Mouse (Mus musculus): ENCODE measurements around the gene Rapgef4. TPM values are rescaled to one million over a fixed set of nuclear protein-coding genes. Genes with fewer than 3 reads are reported as not detected.

Gene Rapgef4
- polyA plus RNA-seq, 1 experiment from 2014 or later, result 18.3 TPM

GRCm38 (mm10) chr2:72239456-72239855, 258.4 kb downstream of the Rapgef4 start:
- ATAC-seq (ENCODE audit: low FRiP score, low TSS enrichment) (no peak), DNase-seq (no peak)
- Histone ChIP-seq H3K36me3 (ENCODE audit: control insufficient read depth, insufficient read depth, low read length) (no peaks in the 10 kb centered on the region), H3K4me2 (ENCODE audit: low read length) (no peak overlapping the region), H3K9ac (replicated peaks; ENCODE audit: low read length) (no peak overlapping the region), H3K9me3 (ENCODE audit: control insufficient read depth, low read length) (no peaks in the 10 kb centered on the region), H3K4me1 (ENCODE audit: control insufficient read depth, insufficient read depth, low read length) (0 out of 2 replicates have a peak, but pooled peaks cover 5% of the 10 kb centered on the region), H3K4me3 (replicated peaks; ENCODE audit: low read depth, low read length) (no peak overlapping the region), H3K27me3 (ENCODE audit: control insufficient read depth, insufficient read depth, low read length) (no peaks in the 10 kb centered on the region; the same call in 1 of the 2 replicates), H3K27ac (replicated peaks; ENCODE audit: low read depth, low read length) (no peak overlapping the region)
- 94% methylated on average over 8 of the region's 8 CpGs for WGBS

GRCm38 (mm10) chr2:72239993-72240392, 259.0 kb downstream of the Rapgef4 start:
- DNase-seq (no peak), ATAC-seq (ENCODE audit: low FRiP score, low TSS enrichment) (no peak)
- Histone ChIP-seq H3K9ac (replicated peaks; ENCODE audit: low read length) (no peak overlapping the region), H3K9me3 (ENCODE audit: control insufficient read depth, low read length) (no peaks in the 10 kb centered on the region), H3K27ac (replicated peaks; ENCODE audit: low read depth, low read length) (no peak overlapping the region), H3K4me2 (ENCODE audit: low read length) (no peak overlapping the region), H3K4me3 (replicated peaks; ENCODE audit: low read depth, low read length) (no peak overlapping the region), H3K27me3 (ENCODE audit: control insufficient read depth, insufficient read depth, low read length) (no peaks in the 10 kb centered on the region; the same call in 1 of the 2 replicates), H3K36me3 (ENCODE audit: control insufficient read depth, insufficient read depth, low read length) (no peaks in the 10 kb centered on the region), H3K4me1 (ENCODE audit: control insufficient read depth, insufficient read depth, low read length) (0 out of 2 replicates have a peak, but pooled peaks cover 5% of the 10 kb centered on the region)
- WGBS, result 61% methylated on average over 7 of the region's 7 CpGs

- Histone ChIP-seq H3K27ac (replicated peaks; ENCODE audit: low read depth, low read length) (no peak overlapping the region), H3K36me3 (ENCODE audit: control insufficient read depth, insufficient read depth, low read length) (no peaks in the 10 kb centered on the region), H3K4me2 (ENCODE audit: low read length) (no peak overlapping the region), H3K9me3 (ENCODE audit: control insufficient read depth, low read length) (no peaks in the 10 kb centered on the region), H3K27me3 (ENCODE audit: control insufficient read depth, insufficient read depth, low read length) (no peaks in the 10 kb centered on the region; the same call in 1 of the 2 replicates), H3K4me1 (ENCODE audit: control insufficient read depth, insufficient read depth, low read length) (0 out of 2 replicates have a peak, but pooled peaks cover 5% of the 10 kb centered on the region), H3K4me3 (replicated peaks; ENCODE audit: low read depth, low read length) (no peak overlapping the region), H3K9ac (replicated peaks; ENCODE audit: low read length) (no peak overlapping the region)
- ATAC-seq (ENCODE audit: low FRiP score, low TSS enrichment), result no peak
- 80% methylated on average over 7 of the region's 7 CpGs for WGBS
- DNase-seq, result no peak
Measured at GRCm38 (mm10) chr2:72240691-72241090, 259.7 kb downstream of the Rapgef4 start.

- H3K36me3 ChIP-seq (ENCODE audit: control insufficient read depth, insufficient read depth, low read length), result no peaks in the 10 kb centered on the region
- DNase-seq (no peak), ATAC-seq (ENCODE audit: low FRiP score, low TSS enrichment) (no peak; the same call in 1 of the 2 replicates)
- no peak overlapping the region for H3K27ac ChIP-seq (replicated peaks; ENCODE audit: low read depth, low read length)
- WGBS, result 51% methylated on average over 14 of the region's 14 CpGs
- no peak overlapping the region for H3K4me2 ChIP-seq (ENCODE audit: low read length)
- H3K27me3 ChIP-seq (ENCODE audit: control insufficient read depth, insufficient read depth, low read length), result no peaks in the 10 kb centered on the region; the same call in 1 of the 2 replicates
- no peaks in the 10 kb centered on the region for H3K9me3 ChIP-seq (ENCODE audit: control insufficient read depth, low read length)
- 0 out of 2 replicates have a peak, but pooled peaks cover 5% of the 10 kb centered on the region for H3K4me1 ChIP-seq (ENCODE audit: control insufficient read depth, insufficient read depth, low read length)
- H3K9ac ChIP-seq (replicated peaks; ENCODE audit: low read length), result no peak overlapping the region
- no peak overlapping the region for H3K4me3 ChIP-seq (replicated peaks; ENCODE audit: low read depth, low read length)
Measured at GRCm38 (mm10) chr2:72241714-72242472, 260.9 kb downstream of the Rapgef4 start.

- Histone ChIP-seq H3K4me1 (ENCODE audit: control insufficient read depth, insufficient read depth, low read length) (0 out of 2 replicates have a peak, but pooled peaks cover 5% of the 10 kb centered on the region), H3K4me2 (ENCODE audit: low read length) (no peak overlapping the region), H3K4me3 (replicated peaks; ENCODE audit: low read depth, low read length) (no peak overlapping the region), H3K9me3 (ENCODE audit: control insufficient read depth, low read length) (no peaks in the 10 kb centered on the region), H3K27me3 (ENCODE audit: control insufficient read depth, insufficient read depth, low read length) (no peaks in the 10 kb centered on the region; the same call in 1 of the 2 replicates), H3K36me3 (ENCODE audit: control insufficient read depth, insufficient read depth, low read length) (no peaks in the 10 kb centered on the region), H3K27ac (replicated peaks; ENCODE audit: low read depth, low read length) (no peak overlapping the region), H3K9ac (replicated peaks; ENCODE audit: low read length) (no peak overlapping the region)
- DNase-seq (no peak), ATAC-seq (ENCODE audit: low FRiP score, low TSS enrichment) (no peak)
- 24% methylated on average over 12 of the region's 12 CpGs for WGBS
Measured at GRCm38 (mm10) chr2:72242910-72243675, 262.1 kb downstream of the Rapgef4 start.

GRCm38 (mm10) chr2:72245631-72246030, 264.6 kb downstream of the Rapgef4 start:
- ATAC-seq (ENCODE audit: low FRiP score, low TSS enrichment) (no peak), DNase-seq (no peak)
- H3K4me3 ChIP-seq (replicated peaks; ENCODE audit: low read depth, low read length), result no peak overlapping the region
- H3K36me3 ChIP-seq (ENCODE audit: control insufficient read depth, insufficient read depth, low read length), result no peaks in the 10 kb centered on the region
- H3K4me2 ChIP-seq (ENCODE audit: low read length), result no peak overlapping the region
- 0 out of 2 replicates have a peak, but pooled peaks cover 5% of the 10 kb centered on the region for H3K4me1 ChIP-seq (ENCODE audit: control insufficient read depth, insufficient read depth, low read length)
- no peaks in the 10 kb centered on the region for H3K9me3 ChIP-seq (ENCODE audit: control insufficient read depth, low read length)
- WGBS, result 63% methylated on average over 4 of the region's 4 CpGs
- H3K9ac ChIP-seq (replicated peaks; ENCODE audit: low read length), result no peak overlapping the region
- H3K27me3 ChIP-seq (ENCODE audit: control insufficient read depth, insufficient read depth, low read length), result no peaks in the 10 kb centered on the region
- no peak overlapping the region for H3K27ac ChIP-seq (replicated peaks; ENCODE audit: low read depth, low read length)

- Histone ChIP-seq H3K4me3 (replicated peaks; ENCODE audit: low read depth, low read length) (no peak overlapping the region), H3K9ac (replicated peaks; ENCODE audit: low read length) (no peak overlapping the region), H3K27ac (replicated peaks; ENCODE audit: low read depth, low read length) (no peak overlapping the region), H3K4me1 (ENCODE audit: control insufficient read depth, insufficient read depth, low read length) (0 out of 2 replicates have a peak, but pooled peaks cover 5% of the 10 kb centered on the region), H3K4me2 (ENCODE audit: low read length) (no peak overlapping the region), H3K36me3 (ENCODE audit: control insufficient read depth, insufficient read depth, low read length) (no peaks in the 10 kb centered on the region), H3K27me3 (ENCODE audit: control insufficient read depth, insufficient read depth, low read length) (no peaks in the 10 kb centered on the region), H3K9me3 (ENCODE audit: control insufficient read depth, low read length) (no peaks in the 10 kb centered on the region)
- WGBS, result 92% methylated on average over 11 of the region's 11 CpGs
- ATAC-seq (ENCODE audit: low FRiP score, low TSS enrichment), result no peak
- no peak for DNase-seq
Measured at GRCm38 (mm10) chr2:72246376-72246775, 265.3 kb downstream of the Rapgef4 start.

GRCm38 (mm10) chr2:72247819-72248218, 266.8 kb downstream of the Rapgef4 start:
- Histone ChIP-seq H3K4me3 (replicated peaks; ENCODE audit: low read depth, low read length) (no peak overlapping the region), H3K36me3 (ENCODE audit: control insufficient read depth, insufficient read depth, low read length) (no peaks in the 10 kb centered on the region), H3K4me1 (ENCODE audit: control insufficient read depth, insufficient read depth, low read length) (peaks cover 7% of the 10 kb centered on the region; the same call in 1 of the 2 replicates), H3K9me3 (ENCODE audit: control insufficient read depth, low read length) (no peaks in the 10 kb centered on the region), H3K27ac (replicated peaks; ENCODE audit: low read depth, low read length) (no peak overlapping the region), H3K27me3 (ENCODE audit: control insufficient read depth, insufficient read depth, low read length) (no peaks in the 10 kb centered on the region), H3K4me2 (ENCODE audit: low read length) (no peak overlapping the region), H3K9ac (replicated peaks; ENCODE audit: low read length) (no peak overlapping the region)
- DNase-seq, result no peak
- ATAC-seq (ENCODE audit: low FRiP score, low TSS enrichment), result no peak
- 96% methylated on average over 6 of the region's 6 CpGs for WGBS

Measured in midbrain, embryonic 14.5 days (tissue).